Mouse (Mus musculus): ENCODE data around the gene Olfr799.

The Olfr799 gene

GRCm38 (mm10) chr10:129637184-129637583 is at the start of gene Olfr799:
Gene Olfr799, plus strand, starts transcription at chr10:129637484.
- DNase-seq (ENCODE audit: low spot score) = no peak

- no peak for DNase-seq (ENCODE audit: low spot score)
Observed at GRCm38 (mm10) chr10:129612470-129612869, 24.8 kb upstream of the Olfr799 start, which contains the start of gene Olfr796. Gene Olfr796, minus strand, starts transcription at chr10:129612570.

- no peak for DNase-seq (ENCODE audit: low spot score)
Observed at GRCm38 (mm10) chr10:129621724-129622123, 15.6 kb upstream of the Olfr799 start.

DNA sequence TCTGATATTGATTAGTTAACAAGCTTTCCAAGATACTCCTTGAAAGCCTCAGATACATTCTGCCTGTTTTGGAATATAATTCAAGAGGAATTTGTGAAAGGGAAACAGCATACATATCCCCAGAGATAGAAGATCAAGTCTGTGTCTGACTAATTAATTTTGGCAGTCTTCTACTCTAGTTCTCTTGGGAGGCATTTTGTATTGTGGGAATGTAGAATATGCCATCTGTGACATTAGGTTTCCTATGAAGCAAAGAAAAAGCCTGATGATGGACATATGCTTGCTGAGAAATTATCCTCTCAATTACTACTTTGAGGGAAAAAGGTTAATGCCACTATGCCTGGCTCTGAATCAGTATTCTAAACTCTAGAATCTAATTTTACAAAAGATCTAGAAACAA is 14.0 kb upstream of the Olfr799 start:
- no peak for DNase-seq (ENCODE audit: low spot score)

- DNase-seq (ENCODE audit: low spot score) = no peak
Observed at GRCm38 (mm10) chr10:129627834-129628233, 9.4 kb upstream of the Olfr799 start, which contains the start of gene Olfr798. Gene Olfr798, minus strand, starts transcription at chr10:129627934.

GRCm38 (mm10) chr10:129651763-129652162 is 14.5 kb downstream of the Olfr799 start:
- no peak for DNase-seq (ENCODE audit: low spot score)

DNA sequence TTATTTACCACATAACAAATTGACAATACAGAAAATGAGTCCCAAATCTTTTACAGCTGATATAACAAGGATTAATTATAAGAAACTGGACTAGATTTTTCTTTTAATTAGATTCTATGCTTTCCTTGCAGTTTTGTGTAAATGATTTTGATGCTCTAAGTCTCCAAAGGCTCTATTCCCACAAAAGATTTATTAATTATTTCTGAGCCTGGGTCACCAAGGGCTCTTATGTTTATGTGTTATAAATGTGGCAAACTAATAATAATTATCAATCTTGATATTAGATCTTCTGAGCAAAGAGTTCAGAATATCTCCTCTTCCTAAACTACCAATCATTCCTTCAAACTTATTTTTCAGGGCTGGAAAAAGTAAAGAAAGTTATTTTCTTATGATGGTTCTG is 20.1 kb downstream of the Olfr799 start, which contains the start of gene Olfr800:
TSS of gene Olfr800 (plus strand) at position 301 of the 400 bp plus-strand sequence.
- no peak for DNase-seq (ENCODE audit: low spot score)

- DNase-seq (ENCODE audit: low spot score) = no peak
Observed at GRCm38 (mm10) chr10:129673765-129674164, 36.5 kb downstream of the Olfr799 start, which contains the start of gene Olfr801. Gene Olfr801, minus strand, starts transcription at chr10:129673865.

- no peak for DNase-seq (ENCODE audit: low spot score)
Observed at GRCm38 (mm10) chr10:129688069-129688468, 50.8 kb downstream of the Olfr799 start, which contains the start of gene Olfr802. Gene Olfr802, minus strand, starts transcription at chr10:129688169.

DNA sequence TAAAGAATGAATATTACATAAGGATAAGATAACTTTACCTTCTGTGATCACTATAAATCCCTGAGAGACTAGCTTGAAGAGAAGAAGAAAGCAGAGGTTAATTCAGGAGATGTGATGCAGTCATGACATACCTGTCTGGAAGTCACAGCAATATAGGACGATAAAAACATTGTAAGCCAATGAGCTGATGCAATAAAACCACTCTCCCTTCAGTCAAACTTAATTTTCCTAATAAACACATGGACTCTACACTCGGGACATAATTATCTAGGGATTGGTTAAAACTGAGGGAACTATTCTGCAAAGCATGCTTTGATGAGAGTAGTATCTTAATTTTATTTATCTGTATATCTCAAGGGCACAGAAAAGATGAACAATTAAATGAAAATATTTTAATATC is 56.9 kb downstream of the Olfr799 start, which contains the start of gene Olfr803:
TSS of gene Olfr803 (minus strand) at position 101 of the 400 bp plus-strand sequence.
- DNase-seq (ENCODE audit: low spot score) = no peak
